Mouse (Mus musculus): Measurements from ENCODE around the gene Gm10277.

The Gm10277 gene

GRCm38 (mm10) chr11:77787707-77788106 lies at the start of gene Gm10277:
Gene Gm10277, minus strand, starts transcription at chr11:77787747.
- DNase-seq, result no peak

GRCm38 (mm10) chr11:77836751-77837150 lies 49.2 kb upstream of the Gm10277 start:
- no peak for DNase-seq

- no peak for DNase-seq
These were observed 48.7 kb upstream of the Gm10277 start for GRCm38 (mm10) chr11:77836290-77836689.

- no peak for DNase-seq
These were observed 47.6 kb upstream of the Gm10277 start for GRCm38 (mm10) chr11:77835109-77835508.

- no peak for DNase-seq
These were observed 45.0 kb upstream of the Gm10277 start for GRCm38 (mm10) chr11:77832541-77832940.

GRCm38 (mm10) chr11:77830875-77831274 lies 43.3 kb upstream of the Gm10277 start:
- DNase-seq, result no peak

- DNase-seq, result no peak
These were observed 41.7 kb upstream of the Gm10277 start for GRCm38 (mm10) chr11:77829043-77829841.

- DNase-seq, result no peak
These were observed 40.6 kb upstream of the Gm10277 start for GRCm38 (mm10) chr11:77828163-77828562.

- DNase-seq, result peak; percentile 65 to 69
These were observed 39.9 kb upstream of the Gm10277 start for GRCm38 (mm10) chr11:77827241-77827995.

GRCm38 (mm10) chr11:77826311-77826710 lies 38.8 kb upstream of the Gm10277 start:
- DNase-seq, result no peak

- DNase-seq, result peak; percentile 68 to 71
These were observed 38.3 kb upstream of the Gm10277 start for GRCm38 (mm10) chr11:77825853-77826252.

- DNase-seq, result peak; percentile 58 to 70
These were observed 35.2 kb upstream of the Gm10277 start for GRCm38 (mm10) chr11:77822781-77823180.

- DNase-seq, result peak; percentile 42 to 55
These were observed 34.1 kb upstream of the Gm10277 start for GRCm38 (mm10) chr11:77821648-77822047.

GRCm38 (mm10) chr11:77816003-77816402 lies 28.5 kb upstream of the Gm10277 start:
- DNase-seq, result peak; percentile 77 to 81

GRCm38 (mm10) chr11:77813969-77814368 lies 26.4 kb upstream of the Gm10277 start:
- no peak for DNase-seq

- no peak for DNase-seq
These were observed 22.5 kb upstream of the Gm10277 start for GRCm38 (mm10) chr11:77810018-77810417.

GRCm38 (mm10) chr11:77809215-77809614 lies 21.7 kb upstream of the Gm10277 start:
- no peak for DNase-seq

GRCm38 (mm10) chr11:77808051-77808465 lies 20.5 kb upstream of the Gm10277 start:
- DNase-seq, result no peak

GRCm38 (mm10) chr11:77806855-77807254 lies 19.3 kb upstream of the Gm10277 start:
- DNase-seq, result no peak

GRCm38 (mm10) chr11:77806218-77806617 lies 18.7 kb upstream of the Gm10277 start:
- DNase-seq, result no peak

GRCm38 (mm10) chr11:77802341-77802865 lies 14.9 kb upstream of the Gm10277 start:
- DNase-seq, result peak; percentile 81 to 88

- DNase-seq, result peak; percentile 81 to 90
These were observed 13.5 kb upstream of the Gm10277 start for GRCm38 (mm10) chr11:77800869-77801701.

GRCm38 (mm10) chr11:77800491-77800868 lies 12.9 kb upstream of the Gm10277 start:
- DNase-seq, result no peak

All from thymus, postnatal 36 days (tissue).